Mouse (Mus musculus) liver, adult 2 months (tissue): ENCODE results near the gene Tox4. TPM values are rescaled to one million over a fixed set of nuclear protein-coding genes. Genes with fewer than 3 reads are reported as not detected.

ENCODE experiments used
- DNase-seq: peaks from one replicate; pipeline ENCODE4 v3.0.0-alpha.2; 2011; ENCODE audit warnings: low read depth, low spot score; ENCODE audit errors: extremely low read depth
- H3K27ac ChIP-seq: fragments of 200-500 bp; replicated peaks from 2 replicates; pipeline ENCODE4 v1.5.1; 2012; ENCODE audit warnings: low read depth, mild to moderate bottlenecking, control low read depth, inconsistent platforms, low read length; ENCODE audit not compliant: insufficient read depth
- H3K27me3 ChIP-seq: fragments of 200-500 bp; 2 replicates; pipeline ENCODE4 v1.6.1; 2012; ENCODE audit warnings: mild to moderate bottlenecking, moderate library complexity, low read length, inconsistent platforms; ENCODE audit not compliant: control insufficient read depth, insufficient read depth
- H3K36me3 ChIP-seq: fragments of 200-500 bp; 2 replicates; pipeline ENCODE4 v1.6.1; 2012; ENCODE audit warnings: low read length, inconsistent platforms; ENCODE audit not compliant: control insufficient read depth, insufficient read depth
- H3K4me1 ChIP-seq: fragments of 200-500 bp; 2 replicates; pipeline ENCODE4 v1.6.1; 2011; ENCODE audit warnings: low read length; ENCODE audit not compliant: control insufficient read depth, insufficient read depth
- H3K4me3 ChIP-seq: fragments of 200-500 bp; 2 replicates; pipeline ENCODE4 v1.5.1; 2011; ENCODE audit warnings: low read depth, mild to moderate bottlenecking, control low read depth, low read length, moderate library complexity; ENCODE audit not compliant: insufficient read depth
- H3K79me2 ChIP-seq: fragments of 200-500 bp; 2 replicates; pipeline ENCODE4 v1.6.1; 2012; ENCODE audit warnings: inconsistent platforms, mild to moderate bottlenecking, low read length, moderate library complexity; ENCODE audit not compliant: control insufficient read depth, insufficient read depth
- H3K9ac ChIP-seq: fragments of 200-500 bp; 2 replicates; pipeline ENCODE4 v1.6.1; 2012; ENCODE audit warnings: low read depth, mild to moderate bottlenecking, control low read depth, inconsistent platforms, low read length
- CTCF ChIP-seq: fragments of 200-500 bp; IDR thresholded peaks from 2 replicates; pipeline ENCODE4 v1.5.1; 2011; ENCODE audit warnings: low read depth, low read length, control low read depth
- POLR2A ChIP-seq: fragments of 200-500 bp; IDR thresholded peaks from 2 replicates; pipeline ENCODE4 v1.6.1; 2011; ENCODE audit warnings: low read length, control low read depth; ENCODE audit not compliant: insufficient read depth; ENCODE audit errors: extremely low read depth
- WGBS: fragments of 180-500 bp; shearing (Covaris S2); methylation state at CpG from one replicate; pipeline ENCODE4 v1.1.7; 2018; 5-methylcytosine and 5-hydroxymethylcytosine counted together
- polyA plus RNA-seq: library from polyadenylated mRNA; depleted of rRNA; stranded (reverse); fragments of >200 nt; gene quantifications from 2 replicates; pipeline ENCODE4 v1.2.3, GENCODE M21; 2012; rRNA removed
- total RNA-seq: library from RNA; depleted of rRNA; stranded (reverse); fragments of >200 nt; gene quantifications from 2 replicates; pipeline ENCODE4 v1.2.3, GENCODE M21; 2014; rRNA removed

Tox4 gene
- total RNA-seq (13.0 and 14.6 TPM in 2 replicates), polyA plus RNA-seq (20.1 and 21.1 TPM in 2 replicates)

DNA sequence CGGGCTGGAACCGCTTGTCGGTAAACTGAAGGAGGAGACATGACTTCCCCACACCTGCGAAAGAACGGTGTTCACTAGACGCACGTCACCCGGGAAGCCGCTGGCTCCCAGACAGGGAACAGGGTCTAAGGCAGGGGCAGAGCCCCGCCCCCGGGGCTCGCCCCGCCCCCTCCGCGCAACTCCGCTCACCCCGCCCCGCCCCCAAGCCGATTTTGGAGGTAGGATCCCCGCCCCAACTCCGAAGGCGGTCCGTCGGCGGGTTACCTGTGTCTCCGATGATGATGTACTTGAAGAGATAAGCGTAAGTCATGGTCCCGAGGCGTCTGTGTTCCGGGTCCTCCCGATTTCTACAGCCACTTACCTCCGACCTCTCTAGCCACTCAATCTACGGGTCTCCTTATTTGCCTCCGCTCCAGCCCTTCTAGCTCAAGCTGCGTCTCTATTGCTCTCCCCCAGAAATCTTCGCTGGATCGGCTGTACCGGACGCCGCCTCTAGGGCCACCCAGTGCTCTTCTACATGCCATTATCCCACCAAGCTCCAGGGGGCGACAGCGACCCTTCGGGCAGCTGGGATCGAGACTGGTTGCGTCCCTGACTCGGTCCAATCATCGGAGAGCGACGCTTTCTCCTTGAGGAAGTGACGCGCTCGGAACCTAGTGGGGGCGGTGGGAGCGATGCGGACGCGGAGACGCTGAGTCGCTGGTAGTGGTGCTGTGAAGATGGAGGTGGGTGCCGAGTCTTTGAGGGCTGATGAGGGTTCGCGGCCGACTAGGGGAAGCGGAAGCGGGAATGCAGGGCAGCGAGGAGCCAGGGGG lies at the start of gene Tox4, which contains the start of gene Rab2b:
Gene Tox4 (plus strand): TSS at position 215 of the 815 bp plus-strand sequence.
Gene Rab2b (minus strand): TSS at position 614 of the 815 bp plus-strand sequence.
- Histone ChIP-seq H3K27ac (peak within 1 kb of the TSS; percentile 54), H3K36me3 (no peaks in the 10 kb centered on the region; the same call in 1 of the 2 replicates), H3K4me1 (peaks cover 9% of the 10 kb centered on the region; the same call in 1 of the 2 replicates), H3K79me2 (peaks cover 6% of the 10 kb centered on the region; the same call in 1 of the 2 replicates), H3K27me3 (no peaks in the 10 kb centered on the region), H3K9ac (peak within 1 kb of the TSS; percentile 84), H3K4me3 (peak within 1 kb of the TSS; percentile 82)
- under 1% methylated on average over 66 of the region's 66 CpGs for WGBS
- TF ChIP-seq POLR2A (peak; percentile 71), CTCF (peak; percentile 99)
- DNase-seq = peak; percentile 92

- Histone ChIP-seq H3K79me2 (peaks cover 5% of the 10 kb centered on the region; the same call in 1 of the 2 replicates), H3K4me1 (no peaks in the 10 kb centered on the region), H3K9ac (no peak overlapping the region), H3K27me3 (no peaks in the 10 kb centered on the region), H3K27ac (no peak overlapping the region), H3K36me3 (peaks cover 71% of the 10 kb centered on the region), H3K4me3 (no peak overlapping the region)
- 88% methylated on average over 6 of the region's 6 CpGs for WGBS
- TF ChIP-seq POLR2A (no peak), CTCF (no peak)
- no peak for DNase-seq
Observed at GRCm38 (mm10) chr14:52232249-52232648, 46.7 kb upstream of the Tox4 start.

DNA sequence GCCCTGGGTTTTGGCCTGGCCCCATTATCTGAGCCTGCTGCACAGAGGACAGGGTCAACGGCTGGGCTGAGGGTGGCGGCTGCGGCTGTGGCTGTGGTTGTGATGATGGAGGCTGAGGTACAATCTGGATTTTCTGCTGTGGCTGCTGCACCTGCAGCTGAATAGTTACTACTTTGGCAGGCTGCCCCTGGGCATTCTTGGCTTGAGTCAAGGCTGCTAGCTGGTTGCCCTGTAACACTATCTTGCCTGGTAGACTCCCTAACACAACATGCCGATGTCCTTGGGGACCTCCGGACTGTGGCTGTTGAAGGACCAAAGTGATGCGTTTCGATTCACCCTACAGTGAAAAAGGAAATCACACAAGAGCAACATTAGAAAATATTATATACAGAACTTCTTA lies 43.8 kb upstream of the Tox4 start:
- Histone ChIP-seq H3K27me3 (no peaks in the 10 kb centered on the region), H3K27ac (no peak overlapping the region), H3K4me1 (no peaks in the 10 kb centered on the region), H3K36me3 (peaks cover 53% of the 10 kb centered on the region), H3K79me2 (peaks cover 8% of the 10 kb centered on the region; the same call in 1 of the 2 replicates), H3K4me3 (no peak overlapping the region), H3K9ac (no peak overlapping the region)
- TF ChIP-seq POLR2A (no peak), CTCF (no peak)
- no peak for DNase-seq
- 89% methylated on average over 7 of the region's 7 CpGs for WGBS

DNA sequence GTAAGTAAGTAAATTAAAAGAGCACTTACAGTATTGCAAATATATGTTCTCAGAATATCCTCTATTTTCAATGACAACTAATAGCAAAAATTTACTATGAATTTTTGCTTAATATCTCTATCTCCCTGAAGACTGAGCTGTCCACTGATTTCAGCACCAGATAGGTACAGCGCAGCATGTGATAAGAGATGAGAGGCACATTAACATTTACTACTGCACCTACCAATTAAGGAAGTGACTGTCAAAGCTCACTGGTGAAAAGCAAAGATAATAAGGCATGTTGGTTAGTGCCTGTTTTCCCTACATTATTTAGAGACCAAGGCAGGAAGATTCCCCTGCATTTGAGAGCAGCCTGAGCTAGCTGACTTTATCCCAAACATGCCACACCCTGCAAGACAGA lies 42.7 kb upstream of the Tox4 start:
- Histone ChIP-seq H3K4me3 (no peak overlapping the region), H3K27ac (no peak overlapping the region), H3K79me2 (peaks cover 8% of the 10 kb centered on the region; the same call in 1 of the 2 replicates), H3K4me1 (no peaks in the 10 kb centered on the region), H3K9ac (no peak overlapping the region), H3K27me3 (no peaks in the 10 kb centered on the region), H3K36me3 (peaks cover 47% of the 10 kb centered on the region)
- TF ChIP-seq POLR2A = no peak
- TF ChIP-seq CTCF = no peak
- 98% methylated on average over 1 of the region's 1 CpGs for WGBS
- DNase-seq = no peak

DNA sequence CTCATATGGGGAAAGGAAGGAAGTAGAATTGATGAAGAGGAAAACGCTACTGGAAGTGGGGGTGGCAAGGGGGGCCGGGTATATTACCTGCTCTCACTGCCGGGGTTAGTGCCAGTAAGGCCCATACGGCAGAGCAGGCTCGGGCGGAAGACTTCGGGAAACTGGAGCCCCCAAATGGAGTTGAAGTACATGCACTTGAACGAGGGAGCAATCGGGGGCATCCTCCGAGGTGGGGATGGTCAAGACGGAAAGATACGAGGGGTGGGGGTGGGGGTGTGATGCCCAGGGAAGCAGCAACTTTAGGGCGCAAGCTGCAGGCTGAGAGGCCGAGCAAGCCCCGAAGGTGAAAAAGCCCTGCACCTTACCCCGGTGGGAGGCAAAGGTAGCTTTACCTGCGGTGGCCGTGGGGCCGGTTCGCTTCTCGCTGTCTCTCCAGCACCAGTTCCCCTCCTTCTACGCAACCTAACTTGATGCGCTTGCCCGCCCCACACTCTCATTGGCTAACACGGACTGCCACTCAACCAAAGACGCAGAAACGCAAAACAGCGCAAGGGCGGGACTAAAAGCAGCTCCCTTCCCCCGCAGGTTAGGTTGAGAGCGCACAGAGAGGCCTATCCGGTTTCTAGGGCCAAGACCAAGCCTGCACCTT lies 34.8 kb upstream of the Tox4 start:
- H3K27ac ChIP-seq = peak overlapping the region; percentile 36
- DNase-seq = peak; percentile 94

More for the DNA sequence above, 34.8 kb upstream of the Tox4 start:
- Histone ChIP-seq H3K4me3 (peak overlapping the region; percentile 88), H3K4me1 (peaks cover 5% of the 10 kb centered on the region; the same call in 1 of the 2 replicates), H3K79me2 (peaks cover 26% of the 10 kb centered on the region), H3K36me3 (no peaks in the 10 kb centered on the region), H3K9ac (peak overlapping the region; percentile 76), H3K27me3 (no peaks in the 10 kb centered on the region)
- under 1% methylated on average over 32 of the region's 32 CpGs for WGBS
- TF ChIP-seq CTCF (no peak), POLR2A (0 out of 2 replicates have a peak, but pooled peaks have one; percentile 22)
